Mouse (Mus musculus) heart, adult 18-20 months (tissue): Measurements from ENCODE around the gene Nfia. TPM values are rescaled to one million over a fixed set of nuclear protein-coding genes. Genes with fewer than 3 reads are reported as not detected.

Source experiments
- DNase-seq, 2 experiments: peaks; one replicate each; pipeline ENCODE4 v3.0.0; 2021 to 2022; ENCODE audit warnings: mixed read lengths in 1 of 2
- total RNA-seq, 2 experiments: library from RNA; stranded (reverse); gene quantifications; 2 replicates each; pipeline ENCODE4 v1.2.3; 2021

Nfia gene
- total RNA-seq, 2 experiments from 2014 or later, result 115 to 127 TPM

DNA sequence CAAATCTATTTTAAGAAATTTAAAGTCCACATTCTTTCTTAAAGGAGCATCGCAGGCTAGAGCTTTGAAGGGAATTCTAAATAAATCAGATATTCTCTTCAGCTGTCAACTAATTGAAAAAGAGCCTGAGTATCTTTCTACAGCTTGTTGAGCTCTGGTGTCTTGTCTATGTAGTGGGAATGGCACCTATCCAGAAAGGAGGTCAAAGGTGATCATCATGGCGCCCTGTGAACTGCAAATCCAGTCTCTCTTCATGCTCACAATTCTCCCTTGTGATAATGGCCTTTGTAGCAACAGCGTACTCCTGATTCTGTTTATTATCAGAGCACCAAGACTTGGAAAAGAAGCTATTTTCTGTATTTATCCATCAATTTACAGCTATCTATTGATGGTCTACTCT, 6.4 kb upstream of the Nfia start:
- no peak for DNase-seq

- DNase-seq, result no peak
Observed at GRCm38 (mm10) chr4:97767025-97767424, 5.5 kb upstream of the Nfia start.

GRCm38 (mm10) chr4:97767516-97767915, 5.0 kb upstream of the Nfia start:
- no peak for DNase-seq

DNA sequence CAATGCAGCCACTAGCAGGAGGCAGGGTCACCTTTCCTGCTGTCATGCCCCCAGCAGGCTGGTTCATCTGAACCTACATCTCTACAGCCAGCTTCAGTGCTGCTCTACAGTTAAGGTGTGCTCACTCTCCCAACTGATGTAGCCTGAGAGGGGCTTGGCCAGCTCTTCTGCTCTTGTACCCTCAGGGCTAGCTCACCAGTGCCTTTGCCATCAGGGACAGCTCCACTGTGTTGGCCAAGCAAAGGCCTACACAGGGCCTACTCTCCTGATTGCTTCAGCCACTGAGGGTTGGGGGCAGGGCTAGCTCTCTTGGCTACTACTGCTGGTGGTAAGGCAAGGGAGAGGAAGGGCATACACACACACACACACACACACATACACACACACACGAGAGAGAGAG, 2.7 kb upstream of the Nfia start:
- no peak for DNase-seq

GRCm38 (mm10) chr4:97771426-97771825, 1.1 kb upstream of the Nfia start:
- DNase-seq, result no peak

DNA sequence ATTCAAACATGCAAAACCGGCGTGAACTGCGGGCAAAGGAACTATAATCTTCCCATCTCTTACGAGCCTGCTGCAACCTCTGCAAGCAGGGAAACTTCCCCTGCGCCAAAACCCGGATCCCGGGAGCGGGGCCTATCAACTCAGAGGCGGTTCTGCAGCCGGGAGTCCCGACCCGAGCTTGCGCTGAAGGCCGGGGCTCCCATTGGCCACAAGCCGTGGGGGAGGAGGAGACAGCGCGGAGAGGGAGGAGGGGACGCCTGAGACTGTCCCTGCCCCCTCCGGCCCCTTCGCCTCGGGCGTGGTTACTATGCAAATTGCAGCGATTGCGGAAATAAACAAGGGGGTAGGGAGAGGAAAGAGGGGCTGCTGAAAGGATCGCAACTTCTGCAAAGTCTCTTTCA, 450 bp upstream of the Nfia start:
- DNase-seq, result peak; percentile 98 to 99

- DNase-seq, result peak; percentile 99
Observed at GRCm38 (mm10) chr4:97773110-97773593, 618 bp downstream of the Nfia start.

DNA sequence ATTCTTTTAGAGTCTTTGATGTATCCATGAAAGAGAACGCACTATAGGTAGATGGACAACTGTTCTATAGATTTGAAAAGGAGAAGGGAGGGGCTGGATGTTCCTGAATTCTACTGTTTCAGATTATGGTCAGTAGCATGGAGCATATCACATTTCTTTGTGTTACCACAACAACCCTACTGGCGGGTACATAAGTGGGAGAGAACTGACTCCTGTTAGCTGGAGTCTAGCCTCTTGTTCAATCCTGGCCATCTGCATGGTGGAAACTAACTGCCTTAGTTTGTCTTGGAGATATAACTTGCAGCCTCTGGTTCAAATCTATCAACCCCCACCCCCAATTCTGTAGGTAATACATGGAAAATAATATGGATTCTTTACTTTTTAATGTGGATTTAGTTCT, 1.3 kb downstream of the Nfia start:
- no peak for DNase-seq

DNA sequence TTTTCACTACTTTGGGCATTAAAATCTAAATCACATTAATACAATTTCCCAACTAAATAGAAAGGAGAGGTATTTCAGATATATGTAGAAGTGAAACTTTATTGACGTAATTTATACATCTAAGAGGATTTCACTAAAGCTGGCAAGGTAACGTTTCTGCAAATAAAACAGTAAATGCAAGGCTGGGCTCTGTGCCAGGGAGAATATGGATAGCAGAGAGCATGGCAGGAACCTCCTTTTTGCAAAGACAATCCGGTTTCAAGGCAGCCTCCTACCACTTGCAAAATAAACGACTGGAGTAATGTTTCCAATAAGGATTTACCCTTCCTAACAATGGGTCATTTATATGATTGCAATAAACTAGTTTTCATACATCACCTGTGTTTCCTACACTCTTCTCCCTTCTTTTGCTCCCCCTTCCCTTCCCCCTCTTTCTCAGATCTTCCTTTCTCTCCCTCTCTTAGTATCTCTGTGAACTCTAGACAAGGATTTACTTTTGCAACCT, 2.0 kb downstream of the Nfia start:
- no peak for DNase-seq

DNA sequence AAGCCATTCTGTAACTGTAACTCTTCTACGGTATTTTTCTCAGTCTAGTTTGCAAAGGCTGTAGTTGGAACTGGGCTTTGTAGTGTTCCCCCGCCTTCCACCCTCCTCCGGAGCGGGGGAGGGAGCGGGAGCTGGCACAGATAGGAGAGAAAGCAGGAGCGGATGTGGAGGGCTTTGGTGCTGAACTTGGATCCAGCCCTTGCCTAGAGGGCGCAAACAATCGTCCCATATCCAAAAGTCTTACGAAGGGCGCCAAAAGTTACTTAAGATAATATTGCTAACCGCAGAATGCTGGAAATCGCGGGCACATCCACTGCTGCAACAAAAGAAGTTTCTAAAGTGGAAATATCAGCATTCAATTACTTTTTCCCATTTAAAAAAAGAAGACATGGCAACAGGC, 2.5 kb downstream of the Nfia start:
- DNase-seq, result peak; percentile 87 to 93

GRCm38 (mm10) chr4:97775494-97776265, 3.1 kb downstream of the Nfia start:
- peak in 1 of 2 experiments; percentile 68 for DNase-seq

GRCm38 (mm10) chr4:97776388-97777080, 4.0 kb downstream of the Nfia start:
- DNase-seq, result peak; percentile 35 to 74

DNA sequence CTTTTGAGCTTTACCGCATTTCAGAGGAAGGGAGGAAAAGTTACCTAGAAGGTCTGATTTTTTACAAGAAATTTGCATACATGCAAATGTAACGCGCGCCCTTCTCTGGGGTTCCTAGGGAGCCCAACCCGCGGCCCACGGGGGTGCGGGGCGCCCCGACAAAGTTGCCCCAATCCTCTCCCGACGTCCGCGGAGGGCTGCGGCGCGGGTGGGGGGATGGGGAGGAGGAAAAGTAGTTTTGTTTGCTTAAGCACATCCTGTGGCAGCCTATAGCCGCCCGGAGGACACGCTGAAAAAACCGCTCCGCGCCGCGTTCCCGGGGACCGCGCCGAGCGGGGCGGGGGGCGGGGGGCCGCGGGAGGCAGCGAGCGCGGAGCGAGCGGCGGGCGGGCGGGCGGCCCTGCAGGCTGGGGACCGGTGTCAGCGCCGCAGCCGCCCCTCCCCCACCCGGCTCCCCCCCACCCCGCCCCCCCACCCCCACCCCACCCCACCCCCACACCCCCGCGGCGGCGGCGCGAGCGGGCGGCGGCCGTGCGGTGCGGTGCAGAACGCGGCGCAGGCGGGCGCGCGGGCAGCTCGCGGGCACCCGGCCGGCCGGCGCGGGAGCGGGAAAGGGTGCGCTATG, 4.7 kb downstream of the Nfia start:
- DNase-seq, result peak; percentile 65 to 85

- DNase-seq, result peak; percentile 81 to 85
Observed at GRCm38 (mm10) chr4:97777706-97778176, 5.2 kb downstream of the Nfia start, which contains the start of gene E130114P18Rik. Gene E130114P18Rik, minus strand, starts transcription at chr4:97778078.

GRCm38 (mm10) chr4:97778211-97779002, 5.9 kb downstream of the Nfia start:
- DNase-seq, result peak; percentile 42 to 72

DNA sequence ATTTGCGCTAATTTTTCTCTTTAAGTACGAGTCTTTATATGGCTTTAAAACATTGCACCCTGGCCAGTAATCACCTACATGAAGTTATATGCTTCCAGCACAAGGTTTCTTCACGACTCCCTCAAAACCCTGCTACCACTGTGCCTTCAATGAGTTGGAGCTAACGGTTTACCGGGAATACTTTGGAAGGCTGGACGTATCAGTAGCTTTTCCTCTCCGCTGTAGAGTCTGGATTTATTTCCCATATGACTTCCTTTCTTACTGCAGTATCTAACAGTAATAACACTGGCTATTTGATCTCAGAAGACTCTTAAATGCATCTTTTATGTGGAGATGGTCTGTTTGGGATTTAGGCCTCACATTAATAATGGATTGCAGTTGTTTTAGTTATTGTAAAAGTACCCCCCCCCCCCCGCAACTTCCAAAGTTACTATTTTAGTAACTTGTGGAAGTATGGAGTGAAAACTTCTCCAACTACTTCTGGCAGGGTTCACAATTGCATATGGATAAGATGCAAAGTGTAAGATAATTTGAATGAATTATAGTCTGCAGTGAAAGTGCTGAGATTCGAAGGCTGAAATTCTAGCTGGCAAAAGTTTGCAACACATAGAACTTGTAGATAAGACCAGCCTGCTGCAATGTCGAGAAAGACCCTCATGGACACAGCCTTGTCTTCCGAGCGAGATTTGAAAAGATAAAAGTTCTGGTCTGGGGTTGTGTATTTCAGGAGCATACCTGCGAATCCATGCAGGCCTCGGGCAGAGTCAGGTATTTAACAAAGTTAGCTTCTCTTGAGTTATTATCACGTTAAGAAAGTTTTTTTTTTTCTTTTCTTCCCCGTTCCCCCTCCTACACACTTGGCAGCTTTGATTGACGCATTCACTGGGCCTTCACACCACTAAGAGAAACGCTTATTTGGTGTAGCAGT, 6.7 kb downstream of the Nfia start:
- peak; percentile 39 to 72 for DNase-seq

GRCm38 (mm10) chr4:97780024-97780423, 7.5 kb downstream of the Nfia start:
- DNase-seq, result peak in 1 of 2 experiments; percentile 71

- DNase-seq, result no peak
Observed at GRCm38 (mm10) chr4:97780666-97781435, 8.3 kb downstream of the Nfia start.

DNA sequence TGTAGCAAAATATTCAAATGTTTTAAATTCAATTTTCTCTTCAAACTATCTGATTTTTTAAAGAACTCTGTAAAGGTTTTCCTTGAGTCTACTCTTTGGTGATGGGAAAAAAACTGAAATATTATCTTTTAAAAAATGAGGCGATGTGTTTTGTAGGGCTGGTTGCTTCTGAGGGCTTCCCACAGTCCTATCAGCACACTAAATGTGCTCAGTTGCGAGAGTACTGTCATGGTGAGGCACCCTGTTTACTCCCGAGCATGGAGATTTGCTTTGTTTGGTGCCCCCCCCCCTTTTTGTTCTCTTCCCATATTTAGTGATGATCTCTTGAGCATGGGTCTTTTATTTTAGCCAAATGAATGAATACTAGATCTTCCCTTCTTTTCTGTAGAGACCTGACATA, 9.5 kb downstream of the Nfia start:
- no peak for DNase-seq

GRCm38 (mm10) chr4:97782497-97782896, 10.0 kb downstream of the Nfia start:
- DNase-seq, result peak in 1 of 2 experiments; percentile 69
